Mouse (Mus musculus) thymus, postnatal 14 days (tissue): ENCODE results near the gene Ldb3.

ENCODE experiments used
- DNase-seq: peaks from one replicate; pipeline ENCODE4 v3.0.0; 2021

Gene Ldb3

GRCm38 (mm10) chr14:34588498-34588897 is at the start of gene Ldb3:
TSS of gene Ldb3 (minus strand) at chr14:34588682.
- no peak for DNase-seq

DNA sequence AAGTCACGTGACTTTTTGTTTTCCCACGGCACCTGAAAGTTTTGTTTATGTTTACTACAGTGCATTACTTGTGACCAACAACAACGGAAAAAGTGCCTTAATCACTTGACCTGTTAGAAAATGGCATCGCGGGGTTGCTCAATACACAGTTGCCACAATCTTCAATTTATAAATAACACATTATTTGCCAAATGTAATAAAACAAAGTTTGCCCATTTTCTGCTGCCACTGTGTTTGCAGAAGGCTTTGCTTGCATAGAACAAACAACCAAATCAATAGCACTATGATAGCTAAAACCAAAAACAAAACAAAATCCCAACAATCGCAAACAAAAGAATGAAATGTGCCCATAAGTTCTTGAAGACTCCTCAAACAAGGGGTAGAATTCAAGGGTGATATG is 47.2 kb upstream of the Ldb3 start:
- no peak for DNase-seq

GRCm38 (mm10) chr14:34635192-34635591 is 46.7 kb upstream of the Ldb3 start:
- DNase-seq: no peak

GRCm38 (mm10) chr14:34632722-34633448 is 44.4 kb upstream of the Ldb3 start:
- DNase-seq: no peak

- DNase-seq: no peak
Observed at GRCm38 (mm10) chr14:34626824-34627223, 38.3 kb upstream of the Ldb3 start.

GRCm38 (mm10) chr14:34623531-34624210 is 35.2 kb upstream of the Ldb3 start:
- no peak for DNase-seq

GRCm38 (mm10) chr14:34623074-34623473 is 34.6 kb upstream of the Ldb3 start:
- no peak for DNase-seq

GRCm38 (mm10) chr14:34620611-34621376 is 32.3 kb upstream of the Ldb3 start:
- DNase-seq: peak; percentile 77

- no peak for DNase-seq
Observed at GRCm38 (mm10) chr14:34618808-34619207, 30.3 kb upstream of the Ldb3 start.

DNA sequence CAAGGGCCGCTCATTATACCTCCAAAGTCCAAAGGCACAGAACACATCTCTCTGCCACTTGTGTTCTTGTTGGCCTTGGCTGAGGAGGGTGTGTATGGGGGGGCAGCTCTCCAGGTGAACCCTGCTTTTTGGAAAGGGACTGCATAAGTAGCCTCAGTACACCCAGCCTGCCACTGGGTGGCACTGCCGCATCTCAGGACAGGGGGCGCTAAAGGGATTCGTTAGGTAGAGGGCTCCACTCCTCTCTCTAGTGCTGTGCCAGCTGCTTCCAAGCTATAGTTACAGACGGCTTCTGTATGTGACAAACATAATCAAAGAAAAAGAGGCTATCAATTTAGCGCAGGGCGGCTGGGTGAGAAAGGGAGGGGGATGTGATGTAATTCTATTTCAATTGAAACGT is 28.3 kb upstream of the Ldb3 start:
- DNase-seq: peak; percentile 94

DNA sequence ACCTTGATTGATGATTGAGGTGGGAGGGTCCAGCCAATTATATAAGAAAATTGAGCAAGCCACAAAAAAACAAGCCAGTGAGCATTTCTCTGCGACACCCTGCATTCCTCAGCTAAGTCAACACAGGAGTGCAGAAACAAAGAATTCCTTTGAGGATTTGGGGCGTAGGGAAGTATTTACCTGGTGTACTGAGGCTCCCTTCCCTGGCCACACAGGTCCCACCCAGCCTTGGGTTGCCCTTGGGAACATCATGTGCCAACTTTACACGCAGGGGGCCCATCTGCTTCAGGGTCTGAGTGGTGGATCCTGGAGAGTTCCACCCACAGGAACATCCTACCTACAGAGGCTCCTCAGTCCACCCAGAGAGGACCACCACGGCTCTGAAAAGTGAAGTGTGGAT is 27.1 kb upstream of the Ldb3 start:
- no peak for DNase-seq

GRCm38 (mm10) chr14:34615082-34615481 is 26.6 kb upstream of the Ldb3 start:
- DNase-seq: peak; percentile 58

DNA sequence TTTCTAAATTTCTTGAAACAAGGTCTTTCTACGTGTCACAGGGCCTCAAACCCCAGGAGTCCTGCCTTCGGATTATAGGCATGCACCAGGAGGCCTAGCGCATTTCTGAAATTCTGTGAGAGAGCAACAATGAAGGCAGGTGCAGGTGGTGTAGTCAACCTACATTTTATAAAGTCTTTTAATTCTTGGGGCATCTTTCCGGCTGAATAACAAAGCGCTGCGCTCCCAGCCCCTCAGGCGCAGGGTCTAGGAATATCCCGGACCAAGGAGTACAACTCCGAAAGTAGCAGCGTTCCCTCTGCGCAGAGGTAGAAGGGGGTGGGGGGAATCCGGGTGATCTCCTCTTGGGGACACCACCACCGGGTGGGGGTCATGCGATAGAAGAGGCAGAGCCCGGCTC is 26.1 kb upstream of the Ldb3 start:
- DNase-seq: peak; percentile 24

DNA sequence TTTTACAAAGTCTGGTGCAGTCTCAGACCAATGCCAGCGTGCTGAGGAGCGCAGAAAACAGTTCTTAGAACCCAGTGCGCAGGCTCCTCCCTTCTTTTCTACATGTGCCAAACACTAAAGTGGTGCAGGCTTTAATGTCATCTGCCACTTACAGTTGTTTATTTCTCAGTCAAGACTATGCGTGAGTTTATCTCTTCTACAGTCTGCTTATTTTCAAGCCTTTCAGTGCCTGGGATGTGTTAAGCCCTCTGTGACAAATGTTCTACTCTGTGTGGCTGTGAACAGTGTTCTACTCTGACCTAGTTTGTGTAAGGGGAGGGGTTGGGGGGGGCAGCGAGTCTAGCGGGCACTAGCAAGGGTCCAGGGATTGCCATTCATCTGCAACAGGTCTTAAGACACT is 25.0 kb upstream of the Ldb3 start:
- DNase-seq: no peak

DNA sequence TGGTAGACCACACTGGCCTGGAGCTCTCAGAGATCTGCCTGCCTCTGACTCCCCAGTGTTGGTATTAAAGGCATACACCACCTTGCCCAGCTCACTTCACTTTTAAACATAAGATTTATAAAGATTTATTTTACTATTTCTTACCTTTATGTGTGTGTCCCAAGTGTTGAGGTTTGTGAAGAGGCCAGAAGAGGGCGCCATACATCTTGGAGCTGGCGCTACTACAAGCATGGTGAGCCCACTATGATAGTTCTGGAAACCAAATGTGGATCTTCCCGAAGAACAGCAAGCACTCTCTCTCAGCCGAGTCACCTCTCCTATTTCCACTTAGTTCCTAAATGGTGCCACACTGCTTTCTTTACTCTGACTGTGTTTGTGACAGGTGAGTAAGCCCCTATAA is 23.7 kb upstream of the Ldb3 start:
- peak; percentile 60 for DNase-seq

DNA sequence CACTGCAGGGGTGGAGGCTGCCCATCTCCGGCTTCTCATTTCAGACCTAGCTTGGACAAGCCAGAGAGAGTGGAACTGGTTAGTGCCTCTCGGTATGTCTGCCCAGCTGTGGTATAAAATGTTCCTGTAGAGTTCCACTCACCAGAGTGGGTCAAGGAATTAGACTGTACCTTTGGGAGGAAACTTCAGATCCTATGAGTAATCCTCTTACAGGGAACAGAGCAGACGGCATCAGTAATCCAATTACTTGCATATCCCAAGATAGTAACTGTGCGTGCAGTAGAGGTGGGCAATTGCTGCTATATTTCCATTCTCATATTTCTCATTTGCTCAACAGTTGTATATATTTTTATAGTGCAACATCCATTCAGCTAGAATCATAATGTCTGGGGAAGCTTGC is 23.1 kb upstream of the Ldb3 start:
- DNase-seq: no peak

- no peak for DNase-seq
Observed at GRCm38 (mm10) chr14:34601910-34602309, 13.4 kb upstream of the Ldb3 start.

DNA sequence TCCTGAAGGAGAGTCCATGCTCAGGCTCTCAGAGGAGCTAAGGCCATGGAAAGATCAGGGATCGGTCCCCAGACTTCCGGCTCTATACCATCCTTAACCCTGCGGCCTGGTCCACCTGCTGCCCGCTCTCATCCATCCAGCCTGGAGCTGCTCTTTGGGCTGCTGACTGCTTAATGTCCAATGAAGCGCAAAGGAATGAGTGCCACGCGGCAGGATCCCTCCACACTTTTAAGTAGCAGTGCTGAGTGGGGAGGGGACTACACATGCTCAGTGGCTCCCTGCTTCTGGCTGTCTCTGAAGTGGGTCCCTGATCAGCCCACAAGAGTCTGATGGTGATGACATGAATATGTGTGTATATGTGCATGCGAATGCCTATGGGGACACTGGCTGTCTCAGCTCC is 11.5 kb upstream of the Ldb3 start, which contains the start of gene Opn4:
Gene Opn4, minus strand, starts transcription at position 202 of the 400 bp plus-strand sequence.
- DNase-seq: no peak

GRCm38 (mm10) chr14:34595596-34596255 is 7.2 kb upstream of the Ldb3 start:
- DNase-seq: no peak

DNA sequence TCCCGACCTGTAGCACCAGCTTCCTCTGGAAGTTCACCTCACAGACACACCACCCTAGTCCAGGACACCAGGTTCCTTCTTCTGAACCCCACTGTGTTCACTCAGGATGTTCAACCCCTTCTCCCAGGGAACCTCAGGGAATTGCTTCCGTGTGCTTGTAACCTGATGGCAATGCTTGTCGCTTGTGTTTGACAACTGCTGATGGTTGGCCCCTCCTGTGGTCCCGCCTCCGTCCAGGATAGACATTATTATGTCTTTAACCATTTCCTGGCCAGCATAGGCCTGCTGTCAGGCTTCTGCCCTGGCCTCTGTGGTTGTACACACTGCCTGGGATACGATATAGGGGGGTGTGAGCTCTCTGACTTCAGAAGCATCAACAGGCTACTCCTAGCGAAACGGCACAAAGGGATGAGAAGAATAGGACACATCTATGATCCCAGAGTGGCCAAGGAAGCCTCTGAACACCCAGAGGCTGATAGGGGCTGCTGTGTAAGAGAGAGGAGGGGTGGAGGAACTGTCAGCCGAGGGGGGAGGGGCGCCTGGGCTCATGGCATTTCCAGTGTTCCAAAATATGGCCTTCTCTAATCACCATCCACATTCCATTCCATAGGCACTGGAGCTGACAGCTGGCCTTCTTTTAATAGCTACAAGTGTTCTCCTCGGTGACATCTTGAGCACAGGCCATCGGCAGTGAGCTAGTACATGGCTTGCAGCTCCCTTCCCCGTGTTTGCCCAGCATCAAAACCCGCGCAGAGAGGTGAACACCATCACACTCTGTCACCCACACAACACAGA is 3.5 kb upstream of the Ldb3 start:
- DNase-seq: no peak

- no peak for DNase-seq
Observed at GRCm38 (mm10) chr14:34590743-34591675, 2.5 kb upstream of the Ldb3 start.
